Mouse (Mus musculus) embryo, embryonic 11 days (tissue): Measurements from ENCODE around the gene Eme2.

Experiments used
- DNase-seq: peaks from one replicate; pipeline ENCODE4 v3.0.0-alpha.2; 2015

Eme2 gene

GRCm38 (mm10) chr17:24896241-24896992, 1.5 kb upstream of the Eme2 start, which contains the start of gene Nme3:
TSS of gene Nme3 (plus strand) at chr17:24896500.
- peak; percentile 85 for DNase-seq

DNA sequence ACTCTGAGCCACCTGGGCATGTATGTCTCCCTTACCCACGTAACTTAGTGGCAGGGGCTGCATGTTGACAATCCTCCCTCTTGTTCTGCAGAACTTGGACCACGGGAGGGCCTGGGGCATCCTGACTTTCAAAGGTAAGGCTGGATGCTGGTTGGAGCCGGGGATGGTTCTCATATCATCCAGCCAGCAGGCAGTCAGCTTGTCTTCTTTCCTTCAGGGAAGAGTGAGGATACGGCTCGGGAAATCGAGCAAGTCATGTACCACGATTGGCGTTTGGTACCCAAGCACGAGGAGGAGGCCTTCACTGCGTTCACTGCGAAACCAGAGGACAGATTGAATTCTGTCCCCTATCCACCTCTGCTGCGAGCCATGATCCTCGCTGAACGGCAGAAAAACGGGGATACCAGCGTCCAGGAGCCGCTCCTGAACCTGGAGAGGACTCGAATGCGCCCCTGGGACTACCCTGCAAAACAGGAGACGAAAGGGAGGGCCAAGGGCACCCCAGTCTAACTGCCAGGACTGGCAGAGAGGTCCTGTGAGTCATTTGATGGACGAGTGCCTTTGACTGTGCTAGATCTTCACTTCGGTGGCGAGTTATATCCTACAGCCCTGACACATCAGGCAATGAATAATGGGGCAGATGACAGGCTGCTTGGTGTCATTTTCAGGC, 819 bp upstream of the Eme2 start:
- DNase-seq: no peak

DNA sequence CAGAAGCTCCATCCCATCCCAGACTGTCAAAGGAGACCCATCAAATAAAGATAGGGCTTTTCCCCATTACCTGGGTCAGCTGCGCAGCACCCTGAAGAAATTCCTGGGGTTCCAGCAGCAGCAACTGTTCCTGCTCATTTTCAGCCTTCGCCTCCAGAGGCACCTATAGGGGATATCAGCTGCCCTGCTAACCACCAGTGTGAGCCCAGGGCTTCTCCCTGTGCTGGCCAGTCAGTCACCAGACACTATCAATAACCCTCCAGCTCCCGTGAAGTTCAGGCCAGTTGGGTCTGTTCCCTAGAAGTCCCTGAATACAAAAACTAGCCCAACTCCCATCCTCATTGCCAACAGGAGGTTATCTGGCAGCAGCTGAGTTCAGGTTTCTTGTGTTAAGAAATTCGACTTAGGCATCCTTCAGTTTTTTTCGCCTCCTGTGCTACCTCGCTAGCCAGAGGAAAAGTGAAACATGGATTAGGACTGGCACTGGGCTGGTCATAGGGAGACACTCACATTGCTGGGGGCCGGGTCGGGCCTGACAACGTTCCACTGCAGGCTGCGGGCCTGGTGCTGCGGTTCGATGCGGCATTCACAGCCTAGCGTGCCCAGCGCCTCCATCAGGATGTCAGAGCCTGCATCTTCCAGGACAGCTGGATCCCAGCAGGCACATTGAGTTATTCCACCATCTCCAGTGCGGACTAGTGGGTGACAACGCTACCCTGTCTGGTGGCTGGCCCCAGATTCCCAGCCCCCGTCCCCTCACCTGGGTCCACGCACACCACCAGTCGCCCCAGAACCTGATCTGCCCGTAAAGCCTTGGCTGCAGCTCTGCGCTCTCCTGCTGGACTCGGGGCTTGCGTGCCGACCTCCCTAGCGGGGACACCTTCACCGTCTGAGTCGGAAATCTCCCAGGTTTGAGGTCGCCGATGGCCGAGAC, 559 bp downstream of the Eme2 start:
- DNase-seq: no peak

- no peak for DNase-seq
Measured at GRCm38 (mm10) chr17:24893276-24893675, 1.6 kb downstream of the Eme2 start.

- no peak for DNase-seq
Measured at GRCm38 (mm10) chr17:24892785-24893184, 2.1 kb downstream of the Eme2 start.

GRCm38 (mm10) chr17:24891321-24891720, 3.6 kb downstream of the Eme2 start:
- DNase-seq: no peak

- no peak for DNase-seq
Measured at GRCm38 (mm10) chr17:24890151-24891092, 4.5 kb downstream of the Eme2 start.

- no peak for DNase-seq
Measured at GRCm38 (mm10) chr17:24888862-24889261, 6.0 kb downstream of the Eme2 start.

GRCm38 (mm10) chr17:24887291-24888080, 7.4 kb downstream of the Eme2 start:
- DNase-seq: no peak

DNA sequence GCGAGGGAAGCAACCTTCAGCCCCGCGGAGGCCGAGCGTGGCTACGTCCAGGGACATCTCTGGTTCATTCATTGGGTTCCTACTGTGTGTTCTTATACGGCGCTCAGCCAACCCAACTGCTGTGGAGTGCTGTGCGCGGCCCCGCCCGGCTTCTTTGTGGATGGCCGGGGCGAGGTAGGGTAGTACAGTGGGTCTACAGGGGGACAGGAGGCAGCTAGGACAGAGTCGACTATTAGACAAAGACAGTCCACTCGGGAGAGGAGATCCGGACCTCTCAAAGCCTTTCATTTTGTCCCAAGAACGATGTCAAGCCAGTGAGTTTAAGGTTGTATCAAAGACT, 8.0 kb downstream of the Eme2 start:
- no peak for DNase-seq

GRCm38 (mm10) chr17:24886134-24886931, 8.6 kb downstream of the Eme2 start, which contains the start of the genes Nubp2 and Spsb3:
TSS of gene Nubp2 (minus strand) at chr17:24886349.
TSS of gene Spsb3 (plus strand) at chr17:24886643.
- DNase-seq: peak; percentile 99

DNA sequence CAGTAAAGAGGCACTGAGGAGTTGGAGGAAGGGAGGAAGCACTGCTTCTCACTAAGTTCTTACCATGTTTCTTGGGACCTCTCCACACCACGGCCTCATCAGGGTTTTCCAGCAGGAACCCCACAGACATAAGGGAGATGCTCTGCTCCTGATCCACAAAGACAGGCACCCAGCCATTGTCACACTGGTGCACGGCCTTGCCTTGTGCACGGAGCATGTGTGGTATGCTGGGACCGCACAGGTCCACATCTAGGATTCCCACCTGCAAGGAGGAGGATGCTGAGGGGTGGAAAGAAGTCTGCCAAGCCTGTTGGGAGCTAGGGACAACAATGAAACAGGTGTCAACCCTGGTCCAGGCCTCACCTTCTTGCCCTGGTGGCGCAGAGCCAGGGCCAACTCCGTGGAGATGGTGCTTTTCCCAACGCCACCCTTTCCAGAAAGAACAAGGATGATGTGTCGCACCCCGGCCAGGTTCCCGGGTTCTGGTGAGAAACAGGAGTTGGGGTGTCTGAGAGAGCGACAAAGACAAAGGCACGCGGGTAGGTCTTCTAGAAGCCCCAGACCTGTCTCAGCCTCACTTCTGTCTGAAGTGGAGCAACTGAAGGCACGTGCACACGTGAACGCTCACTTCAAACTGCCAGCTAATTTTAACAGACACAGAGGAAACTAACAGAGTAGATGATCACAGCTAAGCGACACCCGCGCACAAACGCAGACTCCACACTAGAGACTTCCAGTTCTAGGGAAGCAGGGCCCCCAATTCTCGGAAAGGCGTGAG, 9.3 kb downstream of the Eme2 start:
- DNase-seq: no peak

DNA sequence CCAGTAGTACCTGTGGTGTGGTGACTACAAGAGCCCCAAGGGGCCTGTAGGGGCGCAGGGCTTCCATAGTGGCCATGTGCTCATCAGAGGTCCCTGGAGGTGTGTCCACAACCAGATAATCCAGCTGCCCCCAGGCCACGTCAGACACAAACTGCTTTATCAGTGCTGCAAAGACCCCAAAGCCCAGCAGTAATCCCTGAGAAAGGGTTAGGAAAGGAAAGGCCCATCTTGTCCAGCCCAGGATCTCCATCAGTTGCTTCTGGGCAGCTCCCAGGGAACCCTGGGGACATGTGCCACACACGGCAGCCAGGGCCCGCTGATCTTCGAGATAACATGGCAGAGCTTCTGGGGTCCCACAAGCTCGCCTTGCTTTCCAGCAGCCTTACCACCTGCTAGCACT, 10.5 kb downstream of the Eme2 start:
- no peak for DNase-seq

- DNase-seq: peak; percentile 68
Measured at GRCm38 (mm10) chr17:24881738-24882440, 13.0 kb downstream of the Eme2 start.

DNA sequence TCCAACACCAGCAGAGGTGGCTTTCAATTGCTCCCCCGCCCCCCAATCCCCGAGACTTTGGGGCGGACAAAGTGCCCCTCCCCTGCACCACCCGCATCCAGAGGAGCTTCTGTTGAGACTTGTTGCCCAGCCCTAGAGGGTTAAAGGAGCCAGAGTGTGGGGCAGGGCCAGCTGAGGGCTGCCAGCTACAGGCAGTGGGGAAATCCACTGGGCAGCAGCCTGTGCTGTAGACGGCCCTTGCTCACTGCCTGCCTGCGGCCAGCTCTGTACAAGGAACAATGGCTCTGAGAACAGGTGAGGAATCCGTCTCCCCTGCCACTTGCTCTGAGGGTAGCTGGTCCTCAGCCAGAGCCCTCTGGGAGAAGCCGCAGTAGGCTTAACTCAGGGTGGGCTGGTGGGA, 16.4 kb downstream of the Eme2 start:
- DNase-seq: no peak

DNA sequence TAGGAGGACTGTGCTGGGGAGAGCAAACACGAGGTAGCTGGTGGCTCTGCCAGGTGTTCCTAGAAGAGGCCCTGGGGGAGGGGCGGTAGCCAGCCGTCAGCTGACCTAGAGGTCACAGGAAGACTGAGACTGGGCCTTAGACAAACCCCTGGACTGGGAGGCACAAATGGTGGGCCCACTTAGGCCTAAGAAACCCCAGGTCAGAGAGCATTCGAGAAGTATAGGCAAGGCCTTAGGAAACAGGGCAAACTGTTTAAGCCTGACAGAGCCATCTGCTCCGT, 16.8 kb downstream of the Eme2 start:
- peak; percentile 34 for DNase-seq

DNA sequence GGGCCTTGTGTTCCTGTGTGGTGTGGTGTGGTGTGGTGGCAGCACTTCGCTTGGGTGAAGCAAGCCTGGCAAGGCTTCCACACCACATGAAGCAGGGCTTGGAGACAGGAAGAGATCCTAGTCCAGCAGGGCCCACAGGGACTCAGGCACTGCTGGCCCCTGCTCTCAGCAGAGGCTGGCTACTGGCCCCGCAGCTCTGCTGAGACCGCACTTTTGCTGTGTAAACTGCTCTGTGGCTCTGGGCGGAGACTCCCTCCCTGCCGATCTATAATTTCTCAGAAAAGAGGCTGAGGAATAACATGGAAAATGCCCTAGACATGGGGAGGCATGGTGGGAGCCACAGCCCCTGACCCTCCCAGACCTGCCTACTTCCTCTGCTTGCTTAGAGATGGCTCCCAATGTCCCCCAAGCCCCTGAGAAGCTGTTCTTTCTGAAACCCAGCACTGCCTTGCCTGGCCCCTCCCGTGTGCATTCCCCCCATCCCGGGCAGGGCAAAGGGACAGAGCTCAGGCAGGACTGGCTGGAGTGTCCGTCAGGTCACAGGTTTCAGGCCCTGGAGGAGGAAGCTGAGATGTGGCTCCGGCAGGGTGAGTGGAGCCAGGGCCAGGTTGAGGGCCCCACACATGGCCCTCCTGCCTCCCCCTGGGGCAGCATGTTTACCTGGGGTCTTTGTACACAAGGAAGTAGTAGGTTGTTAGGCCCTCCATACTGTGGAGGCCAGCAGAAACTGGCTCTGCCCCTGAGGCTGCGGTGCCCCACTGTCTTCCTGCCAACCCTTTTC, 17.4 kb downstream of the Eme2 start:
- DNase-seq: no peak

- no peak for DNase-seq
Measured at GRCm38 (mm10) chr17:24874989-24875388, 19.9 kb downstream of the Eme2 start.

DNA sequence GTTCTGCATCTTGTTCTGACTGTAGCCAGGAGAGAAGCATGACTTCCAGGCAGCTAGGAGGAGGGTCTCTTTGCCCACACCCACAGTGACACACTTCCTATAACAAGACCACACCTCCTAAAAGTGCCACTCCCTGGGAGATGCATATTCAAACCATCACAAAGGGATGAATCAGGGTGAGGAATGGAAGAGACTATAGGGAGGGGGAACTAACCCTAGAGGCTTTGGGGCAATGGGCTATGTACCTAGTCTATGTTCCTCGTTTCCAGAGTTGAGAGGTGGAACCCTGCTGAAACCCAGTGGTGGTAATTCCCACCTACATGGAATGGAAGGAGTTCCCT, 20.5 kb downstream of the Eme2 start:
- no peak for DNase-seq
